Mouse (Mus musculus) small intestine, adult 2 months (tissue): ENCODE results near the gene Rxrb. TPM values are rescaled to one million over a fixed set of nuclear protein-coding genes. Genes with fewer than 3 reads are reported as not detected.
"Not testable (repeated sequence)": the region's sequence is repeated elsewhere in the genome, so short reads cannot be mapped to it uniquely, and the experiment has no call there.

ENCODE experiments used
- H3K27ac ChIP-seq: fragments of 200-500 bp; 2 replicates; pipeline ENCODE4 v1.5.1; 2012; ENCODE audit warnings: low read depth, low read length, control low read depth, inconsistent platforms; ENCODE audit not compliant: insufficient read depth
- H3K27me3 ChIP-seq: fragments of 200-500 bp; 2 replicates; pipeline ENCODE4 v1.6.1; 2012; ENCODE audit warnings: mild to moderate bottlenecking, moderate library complexity, low read length, inconsistent platforms; ENCODE audit not compliant: control insufficient read depth, insufficient read depth
- H3K36me3 ChIP-seq: fragments of 200-500 bp; 2 replicates; pipeline ENCODE4 v1.6.1; 2012; ENCODE audit warnings: mild to moderate bottlenecking, low read length, control low read depth, inconsistent platforms; ENCODE audit not compliant: control insufficient read depth, insufficient read depth
- H3K4me1 ChIP-seq: fragments of 200-500 bp; 2 replicates; pipeline ENCODE4 v1.6.1; 2012; ENCODE audit warnings: low read length, inconsistent platforms, mixed read lengths; ENCODE audit not compliant: control insufficient read depth, insufficient read depth, insufficient read length
- H3K4me3 ChIP-seq: fragments of 200-500 bp; 2 replicates; pipeline ENCODE4 v1.5.1; 2012; ENCODE audit warnings: low read depth, mild to moderate bottlenecking, control low read depth, inconsistent platforms, low read length, moderate library complexity
- CTCF ChIP-seq: fragments of 200-500 bp; IDR thresholded peaks from 2 replicates; pipeline ENCODE4 v1.5.1; 2012; ENCODE audit warnings: low read depth, mild to moderate bottlenecking, control low read depth, inconsistent platforms, low read length, moderate library complexity, mixed read lengths; ENCODE audit not compliant: insufficient replicate concordance, insufficient read length; ENCODE audit errors: extremely low read depth
- POLR2A ChIP-seq: fragments of 200-500 bp; IDR thresholded peaks from 2 replicates; pipeline ENCODE4 v1.6.1; 2012; ENCODE audit warnings: low read depth, mild to moderate bottlenecking, control low read depth, inconsistent platforms, low read length, moderate library complexity
- WGBS: fragments of 180-500 bp; shearing (Covaris S2); methylation state at CpG from one replicate; pipeline ENCODE4 v1.1.7; 2018; 5-methylcytosine and 5-hydroxymethylcytosine counted together
- polyA plus RNA-seq: library from polyadenylated mRNA; depleted of rRNA; stranded (reverse); fragments of >200 nt; gene quantifications from 2 replicates; pipeline ENCODE4 v1.2.3, GENCODE M21; 2012; rRNA removed

The Rxrb gene
- 26.3 and 64.2 TPM in 2 replicates for polyA plus RNA-seq

- under 1% methylated on average over 88 of the region's 88 CpGs for WGBS
Observed at GRCm38 (mm10) chr17:34031465-34032173, at the start of gene Rxrb, which contains the start of gene Slc39a7. Rxrb (plus strand) TSS chr17:34031812. Slc39a7 (minus strand) TSS chr17:34031682.

GRCm38 (mm10) chr17:33982136-33982535 lies 49.5 kb upstream of the Rxrb start:
- peak; percentile 69; the same call in 1 of the 2 replicates for TF ChIP-seq CTCF
- H3K4me1 ChIP-seq = peaks cover 26% of the 10 kb centered on the region
- H3K4me3 ChIP-seq, H3K36me3 ChIP-seq, H3K27me3 ChIP-seq, H3K27ac ChIP-seq: not testable (repeated sequence)
- 6% methylated on average over 8 of the region's 8 CpGs for whole genome bisulfite sequencing

More at GRCm38 (mm10) chr17:34031465-34032173, at the start of gene Rxrb, which contains the start of gene Slc39a7:
- TF ChIP-seq CTCF (no peak), POLR2A (peak; percentile 81)
- Histone ChIP-seq H3K4me1 (peaks cover 26% of the 10 kb centered on the region), H3K27ac (peak within 1 kb of the TSS; percentile 74), H3K27me3 (no peaks in the 10 kb centered on the region), H3K4me3 (peak within 1 kb of the TSS; percentile 89), H3K36me3 (peaks cover 32% of the 10 kb centered on the region)

GRCm38 (mm10) chr17:33991788-33992664 lies 39.6 kb upstream of the Rxrb start:
- H3K4me1 ChIP-seq = no peaks in the 10 kb centered on the region; the same call in 1 of the 2 replicates
- no peaks in the 10 kb centered on the region for H3K27me3 ChIP-seq
- H3K4me3 ChIP-seq = no peak overlapping the region
- peaks cover 16% of the 10 kb centered on the region for H3K36me3 ChIP-seq
- TF ChIP-seq POLR2A (no peak), CTCF (peak; percentile 55; the same call in 1 of the 2 replicates)
- 30% methylated on average over 10 of the region's 10 CpGs for WGBS
- H3K27ac ChIP-seq = no peak overlapping the region

GRCm38 (mm10) chr17:33994959-33995358 lies 36.7 kb upstream of the Rxrb start:
- H3K4me1 ChIP-seq = peaks cover 2% of the 10 kb centered on the region; the same call in 1 of the 2 replicates
- H3K27ac ChIP-seq = no peak overlapping the region
- TF ChIP-seq CTCF = no peak
- H3K27me3 ChIP-seq = no peaks in the 10 kb centered on the region
- no peak overlapping the region for H3K4me3 ChIP-seq
- 90% methylated on average over 8 of the region's 8 CpGs for WGBS
- H3K36me3 ChIP-seq = peaks cover 31% of the 10 kb centered on the region

- Histone ChIP-seq H3K36me3 (peaks cover 31% of the 10 kb centered on the region), H3K27me3 (no peaks in the 10 kb centered on the region), H3K4me1 (peaks cover 2% of the 10 kb centered on the region; the same call in 1 of the 2 replicates), H3K27ac (no peak overlapping the region), H3K4me3 (no peak overlapping the region)
- TF ChIP-seq CTCF (no peak), POLR2A (no peak)
- WGBS = 66% methylated on average over 3 of the region's 3 CpGs
Observed at GRCm38 (mm10) chr17:33995651-33996050, 36.0 kb upstream of the Rxrb start.

GRCm38 (mm10) chr17:33997025-33997424 lies 34.6 kb upstream of the Rxrb start:
- 98% methylated on average over 2 of the region's 2 CpGs for WGBS
- not testable (repeated sequence) for H3K4me1 ChIP-seq, H3K4me3 ChIP-seq, H3K27ac ChIP-seq, H3K27me3 ChIP-seq
- peaks cover 31% of the 10 kb centered on the region for H3K36me3 ChIP-seq

- Histone ChIP-seq H3K36me3 (peaks cover 31% of the 10 kb centered on the region), H3K27ac (peak overlapping the region; percentile 25; the same call in 1 of the 2 replicates), H3K4me3 (peak overlapping the region; percentile 79)
- H3K27me3 ChIP-seq, H3K4me1 ChIP-seq: not testable (repeated sequence)
- WGBS = 29% methylated on average over 5 of the region's 5 CpGs
Observed at GRCm38 (mm10) chr17:33998697-33999096, 32.9 kb upstream of the Rxrb start.
